Mouse (Mus musculus): ENCODE results near the gene Ifitm6. TPM values are rescaled to one million over a fixed set of nuclear protein-coding genes. Genes with fewer than 3 reads are reported as not detected.

Gene Ifitm6
- total and polyA plus RNA-seq, 3 experiments, result not detected

GRCm38 (mm10) chr7:141052016-141052415, 34.3 kb upstream of the Ifitm6 start:
- in situ Hi-C loops (cut with MboI; ENCODE audit: low pct_ligation_motif_present, low pct_unique_long_range_greater_than_20kb, low sequenced_read_pairs), result loop anchor here (5.0 kb wide), 3 partner anchors 35 to 205 kb away; partner anchors contain the start of genes Gm45717, Ifitm2, Odf3 and Scgb1c1
- dilution Hi-C loops (cut with MboI; ENCODE audit: extremely low pct_ligation_motif_present, extremely low pct_unique_long_range_greater_than_20kb, low sequenced_read_pairs), result no loop called here
- no peak for DNase-seq (ENCODE audit: extremely low read depth)
- no peaks in the 10 kb centered on the region for H3K36me3 ChIP-seq (replicated peaks in 1 of 2; ENCODE audit: control insufficient read depth in 1 of 2, insufficient read depth in 1 of 2, low read length in 1 of 2)
- H3K4me1 ChIP-seq (ENCODE audit: control insufficient read depth in 1 of 2, insufficient read depth in 2 of 2), result peaks cover 3 to 20% of the 10 kb centered on the region in 2 experiments; a peak in 3 of 4 replicates
- no peak overlapping the region for H3K27ac ChIP-seq (ENCODE audit: insufficient read depth, low read depth)
- no peak overlapping the region for H3K4me2 ChIP-seq (ENCODE audit: insufficient read depth, low read depth, poor library complexity, severe bottlenecking)
- H3K4me3 ChIP-seq (replicated peaks in 1 of 3; ENCODE audit: low read depth in 2 of 3, low read length in 2 of 3, poor library complexity in 1 of 3), result no peak overlapping the region
- no peaks in the 10 kb centered on the region for H3K79me2 ChIP-seq (replicated peaks; ENCODE audit: control insufficient read depth, extremely low read depth, insufficient read depth, poor library complexity, severe bottlenecking)
- H3K27me3 ChIP-seq (replicated peaks), result peaks cover 8% of the 10 kb centered on the region
- H3K9me3 ChIP-seq (replicated peaks; ENCODE audit: low read length), result peaks cover 16% of the 10 kb centered on the region
- TF ChIP-seq ZC3H11A (IDR thresholded peaks at IDR 0.05; ENCODE audit: low read depth, low read length) (no peak), JUN (IDR thresholded peaks at IDR 0.05; ENCODE audit: insufficient read depth, low read depth, low read length) (no peak), NELFE (IDR thresholded peaks at IDR 0.05; ENCODE audit: low read depth, low read length) (no peak), JUND (conservative IDR thresholded peaks at IDR 0.05; ENCODE audit: low read depth, low read length) (no peak), ZKSCAN1 (IDR thresholded peaks at IDR 0.05; ENCODE audit: borderline replicate concordance, low read depth, low read length) (no peak), ZNF384 (IDR thresholded peaks at IDR 0.05; ENCODE audit: low read depth, low read length) (no peak), TBP (conservative IDR thresholded peaks at IDR 0.05; ENCODE audit: low read depth, low read length) (no peak), MEF2A (IDR thresholded peaks at IDR 0.05; ENCODE audit: borderline replicate concordance, low read depth, low read length) (no peak), IRF4 (IDR thresholded peaks at IDR 0.05; ENCODE audit: low read depth, low read length) (no peak), POLR2AphosphoS2 (IDR thresholded peaks at IDR 0.05; ENCODE audit: low read depth, low read length) (no peak), SMC3 (IDR thresholded peaks at IDR 0.05; ENCODE audit: low read depth, low read length) (no peak), PAX5 (IDR thresholded peaks at IDR 0.05; ENCODE audit: low read length) (no peak), RAD21 (IDR thresholded peaks at IDR 0.05; ENCODE audit: low read depth, low read length) (no peak), SIN3A (IDR thresholded peaks at IDR 0.05; ENCODE audit: low read length) (no peak), ELF1 (IDR thresholded peaks at IDR 0.05; ENCODE audit: low read depth, low read length) (no peak)
- H3K9ac ChIP-seq (ENCODE audit: insufficient read depth, low read depth), result no peak overlapping the region

- no peak overlapping the region for H3K27ac ChIP-seq (ENCODE audit: insufficient read depth, low read depth)
- TF ChIP-seq NELFE (IDR thresholded peaks at IDR 0.05; ENCODE audit: low read depth, low read length), result no peak
- no peak for TF ChIP-seq ZC3H11A (IDR thresholded peaks at IDR 0.05; ENCODE audit: low read depth, low read length)
- no peak for TF ChIP-seq TCF12 (IDR thresholded peaks at IDR 0.05; ENCODE audit: low read depth, low read length)
- no peak for TF ChIP-seq HCFC1 (IDR thresholded peaks at IDR 0.05; ENCODE audit: low read depth, low read length)
- TF ChIP-seq CTCF (conservative IDR thresholded peaks at IDR 0.05 in 1 of 2, IDR thresholded peaks at IDR 0.05 in 1 of 2; ENCODE audit: low read depth in 2 of 2, low read length in 2 of 2), result no peak
- no peak for TF ChIP-seq RCOR1 (conservative IDR thresholded peaks at IDR 0.05; ENCODE audit: low read depth, low read length)
- no peak for TF ChIP-seq SMC3 (IDR thresholded peaks at IDR 0.05; ENCODE audit: low read depth, low read length)
- no peak overlapping the region for H3K9ac ChIP-seq (ENCODE audit: insufficient read depth, low read depth)
- H3K36me3 ChIP-seq (replicated peaks in 1 of 2; ENCODE audit: control insufficient read depth in 1 of 2, insufficient read depth in 1 of 2, low read length in 1 of 2), result no peaks in the 10 kb centered on the region
- no peak for DNase-seq (ENCODE audit: extremely low read depth)
- H3K27me3 ChIP-seq (replicated peaks), result peaks cover 8% of the 10 kb centered on the region
- no peaks in the 10 kb centered on the region for H3K79me2 ChIP-seq (replicated peaks; ENCODE audit: control insufficient read depth, extremely low read depth, insufficient read depth, poor library complexity, severe bottlenecking)
- in situ Hi-C loops (cut with MboI; ENCODE audit: low pct_ligation_motif_present, low pct_unique_long_range_greater_than_20kb, low sequenced_read_pairs), result loop anchor here (5.0 kb wide), 3 partner anchors 36 to 204 kb away; partner anchors contain the start of genes Gm45717, Ifitm2, Odf3 and Scgb1c1
- no peak overlapping the region for H3K4me3 ChIP-seq (replicated peaks in 1 of 3; ENCODE audit: low read depth in 2 of 3, low read length in 2 of 3, poor library complexity in 1 of 3)
- peaks cover 9% of the 10 kb centered on the region for H3K9me3 ChIP-seq (replicated peaks; ENCODE audit: low read length)
- dilution Hi-C loops (cut with MboI; ENCODE audit: extremely low pct_ligation_motif_present, extremely low pct_unique_long_range_greater_than_20kb, low sequenced_read_pairs), result no loop called here
- H3K4me2 ChIP-seq (ENCODE audit: insufficient read depth, low read depth, poor library complexity, severe bottlenecking), result no peak overlapping the region
- H3K4me1 ChIP-seq (ENCODE audit: control insufficient read depth in 1 of 2, insufficient read depth in 2 of 2), result peaks cover 8 to 23% of the 10 kb centered on the region in 2 experiments; a peak in 3 of 4 replicates
Observed at GRCm38 (mm10) chr7:141051060-141051685, 33.4 kb upstream of the Ifitm6 start.
